Mouse (Mus musculus) A20 (cell line): ENCODE results near the gene Gm49416.
"Not testable (repeated sequence)": the region's sequence is repeated elsewhere in the genome, so short reads cannot be mapped to it uniquely, and the experiment has no call there.

Experiments used
- DNase-seq: peaks from one replicate; pipeline ENCODE4 v3.0.0-alpha.2; 2011; ENCODE audit warnings: low read depth, low spot score

The Gm49416 gene

GRCm38 (mm10) chr19:8888511-8889385 lies at the start of gene Gm49416, which contains the start of gene 1810009A15Rik:
Gene Gm49416, plus strand, starts transcription at chr19:8888926.
Gene 1810009A15Rik, plus strand, starts transcription at chr19:8888853.
- peak; percentile 98 for DNase-seq

- DNase-seq = peak; percentile 93
Measured at GRCm38 (mm10) chr19:8839103-8839907, 49.4 kb upstream of the Gm49416 start, which contains the start of gene Gng3. Gene Gng3, minus strand, starts transcription at chr19:8839194.

GRCm38 (mm10) chr19:8839908-8840791 lies 48.6 kb upstream of the Gm49416 start:
- peak; percentile 89 for DNase-seq

GRCm38 (mm10) chr19:8841012-8841411 lies 47.7 kb upstream of the Gm49416 start:
- DNase-seq = no peak

GRCm38 (mm10) chr19:8842961-8843360 lies 45.8 kb upstream of the Gm49416 start:
- DNase-seq = no peak

GRCm38 (mm10) chr19:8844371-8845129 lies 44.2 kb upstream of the Gm49416 start:
- DNase-seq = peak; percentile 79

- DNase-seq = no peak
Measured at GRCm38 (mm10) chr19:8848356-8848755, 40.4 kb upstream of the Gm49416 start.

GRCm38 (mm10) chr19:8850402-8850901 lies 38.3 kb upstream of the Gm49416 start, which contains the start of gene Lrrn4cl:
Gene Lrrn4cl, plus strand, starts transcription at chr19:8850768.
- no peak for DNase-seq

GRCm38 (mm10) chr19:8851639-8852038 lies 37.1 kb upstream of the Gm49416 start:
- DNase-seq = no peak

- DNase-seq = no peak
Measured at GRCm38 (mm10) chr19:8852236-8852928, 36.3 kb upstream of the Gm49416 start.

GRCm38 (mm10) chr19:8853117-8853516 lies 35.6 kb upstream of the Gm49416 start:
- no peak for DNase-seq

GRCm38 (mm10) chr19:8857689-8858088 lies 31.0 kb upstream of the Gm49416 start:
- DNase-seq = peak; percentile 42

- peak; percentile 63 for DNase-seq
Measured at GRCm38 (mm10) chr19:8859018-8859417, 29.7 kb upstream of the Gm49416 start.

- peak; percentile 34 for DNase-seq
Measured at GRCm38 (mm10) chr19:8864265-8864664, 24.5 kb upstream of the Gm49416 start.

GRCm38 (mm10) chr19:8870381-8870780 lies 18.3 kb upstream of the Gm49416 start:
- DNase-seq = not testable (repeated sequence)

- DNase-seq = no peak
Measured at GRCm38 (mm10) chr19:8870838-8871237, 17.9 kb upstream of the Gm49416 start.

- peak; percentile 96 for DNase-seq
Measured at GRCm38 (mm10) chr19:8871267-8872186, 17.2 kb upstream of the Gm49416 start, which contains the start of gene Ubxn1. Gene Ubxn1, plus strand, starts transcription at chr19:8871496.

GRCm38 (mm10) chr19:8872266-8872840 lies 16.4 kb upstream of the Gm49416 start:
- no peak for DNase-seq
